Mouse (Mus musculus) lung, postnatal 10 days (tissue): ENCODE data around the gene Cyp4f15.
A peak's percentile ranks its signal among the peaks of the same experiment; 100 is the strongest.
"Not testable (repeated sequence)": the region's sequence is repeated elsewhere in the genome, so short reads cannot be mapped to it uniquely, and the experiment has no call there.

Source experiments
- DNase-seq: peaks from one replicate; pipeline ENCODE4 v3.0.0; 2021

Cyp4f15 gene

GRCm38 (mm10) chr17:32685048-32685750 is at the start of gene Cyp4f15:
Gene Cyp4f15, plus strand, starts transcription at chr17:32685627.
- DNase-seq = peak; percentile 15

- DNase-seq = no peak
Measured at GRCm38 (mm10) chr17:32636341-32636740, 49.1 kb upstream of the Cyp4f15 start.

- DNase-seq = no peak
Measured at GRCm38 (mm10) chr17:32637151-32637550, 48.3 kb upstream of the Cyp4f15 start.

GRCm38 (mm10) chr17:32646631-32647030 is 38.8 kb upstream of the Cyp4f15 start:
- no peak for DNase-seq

GRCm38 (mm10) chr17:32653860-32654259 is 31.6 kb upstream of the Cyp4f15 start:
- no peak for DNase-seq

GRCm38 (mm10) chr17:32657041-32657440 is 28.4 kb upstream of the Cyp4f15 start:
- DNase-seq = no peak

- no peak for DNase-seq
Measured at GRCm38 (mm10) chr17:32658246-32658645, 27.2 kb upstream of the Cyp4f15 start.

- DNase-seq = peak; percentile 75
Measured at GRCm38 (mm10) chr17:32658712-32659111, 26.7 kb upstream of the Cyp4f15 start, which contains the start of gene Cyp4f40. Gene Cyp4f40, plus strand, starts transcription at chr17:32658900.

- DNase-seq = no peak
Measured at GRCm38 (mm10) chr17:32673976-32674375, 11.5 kb upstream of the Cyp4f15 start.

- peak; percentile 3 for DNase-seq
Measured at GRCm38 (mm10) chr17:32676040-32676635, 9.3 kb upstream of the Cyp4f15 start.

GRCm38 (mm10) chr17:32680404-32680803 is 5.0 kb upstream of the Cyp4f15 start:
- DNase-seq = peak; percentile 54

GRCm38 (mm10) chr17:32686722-32687121 is 1.3 kb downstream of the Cyp4f15 start:
- DNase-seq = no peak

- no peak for DNase-seq
Measured at GRCm38 (mm10) chr17:32690959-32691358, 5.5 kb downstream of the Cyp4f15 start.

- peak; percentile 40 for DNase-seq
Measured at GRCm38 (mm10) chr17:32702826-32703225, 17.4 kb downstream of the Cyp4f15 start.

GRCm38 (mm10) chr17:32710541-32710940 is 25.1 kb downstream of the Cyp4f15 start:
- DNase-seq = not testable (repeated sequence)

- DNase-seq = not testable (repeated sequence)
Measured at GRCm38 (mm10) chr17:32722151-32722550, 36.7 kb downstream of the Cyp4f15 start.

- no peak for DNase-seq
Measured at GRCm38 (mm10) chr17:32722771-32723170, 37.3 kb downstream of the Cyp4f15 start.

GRCm38 (mm10) chr17:32726360-32726759 is 40.9 kb downstream of the Cyp4f15 start:
- DNase-seq = not testable (repeated sequence)

GRCm38 (mm10) chr17:32729029-32729428 is 43.6 kb downstream of the Cyp4f15 start:
- no peak for DNase-seq

GRCm38 (mm10) chr17:32738406-32738805 is 53.0 kb downstream of the Cyp4f15 start:
- no peak for DNase-seq

- DNase-seq = no peak
Measured at GRCm38 (mm10) chr17:32741057-32741456, 55.6 kb downstream of the Cyp4f15 start.

GRCm38 (mm10) chr17:32750611-32751010 is 65.2 kb downstream of the Cyp4f15 start:
- DNase-seq = peak; percentile 2
